Mouse (Mus musculus) frontal cortex, adult (tissue): ENCODE results near the gene Arhgap29.

Experiments used
- ATAC-seq: cut with Nextera tagmentation; 2 replicates; pipeline ENCODE4 v1.9.2; 2017; ENCODE audit warnings: mild to moderate bottlenecking, moderate library complexity, mixed read lengths; ENCODE audit not compliant: low TSS enrichment

Gene Arhgap29

GRCm38 (mm10) chr3:121941204-121941745 is 11.1 kb upstream of the Arhgap29 start:
- ATAC-seq, result no peak

GRCm38 (mm10) chr3:121945957-121946356 is 6.4 kb upstream of the Arhgap29 start:
- no peak for ATAC-seq

DNA sequence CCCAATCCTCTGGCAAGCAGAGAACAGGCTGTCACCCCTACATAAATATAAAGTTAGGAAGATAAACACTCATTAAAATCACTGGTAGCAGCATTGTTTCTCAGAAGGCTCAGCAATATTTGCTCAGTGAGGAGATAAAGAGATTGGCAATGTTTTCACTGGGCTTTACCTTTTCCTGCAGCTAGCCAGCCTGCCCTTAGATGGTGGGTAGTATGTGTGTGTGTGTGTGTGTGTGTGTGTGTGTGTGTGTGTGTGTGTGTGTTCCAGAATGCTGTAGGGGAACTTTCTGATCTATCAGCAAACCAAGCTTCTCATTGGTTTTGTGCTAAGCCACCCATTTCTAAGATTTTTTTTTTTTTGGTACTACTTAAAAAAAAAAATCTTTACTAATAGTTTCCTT is 5.6 kb upstream of the Arhgap29 start:
- ATAC-seq, result no peak

- ATAC-seq, result no peak
Measured at GRCm38 (mm10) chr3:121950139-121950538, 2.2 kb upstream of the Arhgap29 start.

DNA sequence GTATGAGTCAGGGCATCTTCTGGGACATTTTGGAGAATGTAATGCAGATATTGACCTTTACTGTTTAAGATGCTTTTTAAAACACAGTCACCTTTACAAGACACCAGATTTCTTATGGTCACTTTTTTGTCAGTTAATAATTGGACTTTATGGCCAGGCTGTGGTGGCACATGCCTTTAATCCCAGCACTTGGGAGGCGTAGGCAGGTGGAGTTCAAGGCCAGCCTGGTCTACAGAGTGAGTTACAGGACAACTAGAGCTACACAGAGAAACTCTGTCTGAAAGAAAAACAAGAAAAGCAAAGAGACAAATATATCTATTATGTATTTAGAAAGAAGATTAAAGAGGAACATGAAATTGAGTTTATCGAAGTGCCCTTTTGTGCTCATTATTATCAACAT is 1.2 kb upstream of the Arhgap29 start:
- ATAC-seq, result no peak

DNA sequence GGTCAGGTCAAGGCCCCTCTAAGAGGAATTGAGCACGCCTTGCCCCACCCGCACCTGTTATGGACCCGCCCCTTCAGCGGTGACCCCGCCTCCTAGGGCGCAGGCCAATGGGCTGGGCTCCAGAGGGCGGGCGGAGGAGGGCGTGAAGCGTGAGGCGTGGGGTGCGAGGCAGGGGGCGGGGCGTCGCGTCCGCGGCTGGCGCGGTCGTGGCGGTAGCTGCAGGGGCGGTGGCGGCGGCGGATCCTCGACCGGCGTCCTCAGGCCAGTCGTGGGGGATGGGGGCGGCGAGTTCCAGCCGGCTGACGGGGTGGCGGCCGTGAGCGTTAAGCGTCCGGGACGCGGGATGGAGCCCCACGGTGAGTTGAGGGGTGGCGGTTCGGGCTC is 700 bp downstream of the Arhgap29 start:
- peak; percentile 62 for ATAC-seq

DNA sequence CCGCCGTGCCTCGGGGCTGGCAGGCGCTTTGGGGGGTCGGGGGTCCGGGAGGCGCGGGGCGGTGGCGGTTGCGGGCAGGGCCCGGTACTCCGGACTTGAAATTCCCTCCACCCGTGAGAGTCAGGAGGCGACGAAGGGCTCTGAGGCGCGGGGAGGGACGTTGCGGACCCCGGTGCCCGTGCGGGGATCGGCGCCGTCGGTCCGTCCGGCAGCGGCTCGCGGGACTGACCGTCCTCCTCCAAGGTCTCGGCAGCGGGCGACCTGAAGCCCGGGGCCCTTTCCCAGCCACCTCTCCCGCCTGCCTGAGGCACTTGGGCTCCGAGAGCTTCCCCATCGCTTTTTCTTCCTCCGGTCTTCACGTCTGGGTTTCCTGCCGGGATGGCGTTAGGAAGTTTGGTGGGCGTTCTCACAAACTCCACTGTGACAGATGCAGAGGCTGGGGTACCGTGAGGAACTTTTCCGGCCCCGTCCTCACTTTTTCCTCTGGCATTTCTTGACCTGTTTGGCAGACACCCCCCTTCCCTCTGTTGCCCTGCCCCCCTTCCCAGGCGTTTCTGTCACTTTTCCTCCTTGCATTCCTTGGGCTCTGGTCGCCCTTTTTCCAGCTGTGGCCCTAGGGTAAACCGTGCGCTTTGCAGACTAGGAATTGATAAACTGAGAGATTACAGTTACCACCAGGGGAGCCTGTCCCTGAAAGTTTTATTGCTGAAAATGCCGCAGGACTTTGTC is 1.3 kb downstream of the Arhgap29 start:
- ATAC-seq, result no peak

DNA sequence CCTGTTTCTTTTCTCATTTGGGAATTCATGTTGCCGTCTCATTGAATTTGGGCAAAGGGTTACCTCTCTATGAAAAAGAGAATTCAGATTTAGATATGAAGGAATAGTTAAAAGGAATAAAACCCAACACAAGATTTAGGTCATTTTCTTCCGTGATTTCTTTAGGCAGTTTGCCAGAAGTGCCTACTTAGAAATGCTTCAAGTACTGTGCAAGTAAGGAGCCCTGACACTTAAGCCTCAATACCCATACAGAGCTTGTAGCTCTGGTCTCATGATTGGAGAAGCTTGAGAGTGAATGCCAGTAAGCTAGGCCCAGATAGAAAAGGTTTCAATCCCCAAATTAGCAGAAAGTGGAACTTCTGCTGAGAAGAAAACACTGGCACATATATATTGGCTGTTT is 2.1 kb downstream of the Arhgap29 start:
- ATAC-seq, result no peak

GRCm38 (mm10) chr3:121955527-121955926 is 3.2 kb downstream of the Arhgap29 start:
- ATAC-seq, result no peak

- ATAC-seq, result no peak
Measured at GRCm38 (mm10) chr3:121956789-121957188, 4.4 kb downstream of the Arhgap29 start.

- peak; percentile 84 for ATAC-seq
Measured at GRCm38 (mm10) chr3:121957606-121958344, 5.4 kb downstream of the Arhgap29 start.

GRCm38 (mm10) chr3:121964173-121964572 is 11.8 kb downstream of the Arhgap29 start:
- ATAC-seq, result no peak

DNA sequence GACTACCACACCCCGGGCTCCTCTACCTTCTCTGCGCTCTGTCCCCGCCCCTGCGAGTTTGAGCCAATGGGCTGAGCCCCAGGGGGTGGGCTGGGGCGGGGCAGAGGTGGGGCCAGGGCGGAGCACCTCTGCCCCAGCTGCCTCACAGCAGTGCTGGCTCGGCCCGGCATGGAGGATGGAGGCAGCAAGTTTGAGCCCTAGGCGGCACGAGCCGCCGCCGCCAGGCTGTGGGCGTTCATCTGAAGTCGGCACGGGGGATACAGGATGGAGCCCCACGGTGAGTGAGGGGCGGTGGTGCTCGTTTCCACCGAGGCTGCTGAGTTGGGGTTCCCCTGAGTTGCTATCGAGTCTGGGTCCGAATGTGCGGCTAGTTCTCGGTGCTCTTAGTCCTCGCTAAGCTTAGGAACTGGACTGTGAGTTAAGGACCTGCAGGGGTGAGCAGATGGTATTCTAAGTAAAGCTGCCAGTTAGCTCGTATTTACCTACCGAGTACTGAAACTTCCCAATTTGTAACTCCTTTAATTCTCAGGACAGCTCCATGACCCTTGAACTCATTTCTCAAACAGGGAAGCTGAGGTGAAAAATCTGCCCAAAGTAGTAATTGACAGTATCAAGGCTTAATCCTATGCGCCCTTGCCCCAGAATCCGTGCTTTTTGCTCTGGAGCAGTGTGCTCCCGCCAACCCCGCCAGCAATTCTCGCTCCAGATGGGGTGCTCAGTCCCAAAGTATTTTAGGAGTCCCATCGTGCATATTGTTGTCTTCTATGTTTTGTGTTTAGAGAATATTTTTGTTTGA is 15.5 kb downstream of the Arhgap29 start:
- peak; percentile 97 for ATAC-seq

- 0 out of 2 replicates have a peak, but pooled peaks have one; percentile 27 for ATAC-seq
Measured at GRCm38 (mm10) chr3:121968621-121969020, 16.3 kb downstream of the Arhgap29 start.

DNA sequence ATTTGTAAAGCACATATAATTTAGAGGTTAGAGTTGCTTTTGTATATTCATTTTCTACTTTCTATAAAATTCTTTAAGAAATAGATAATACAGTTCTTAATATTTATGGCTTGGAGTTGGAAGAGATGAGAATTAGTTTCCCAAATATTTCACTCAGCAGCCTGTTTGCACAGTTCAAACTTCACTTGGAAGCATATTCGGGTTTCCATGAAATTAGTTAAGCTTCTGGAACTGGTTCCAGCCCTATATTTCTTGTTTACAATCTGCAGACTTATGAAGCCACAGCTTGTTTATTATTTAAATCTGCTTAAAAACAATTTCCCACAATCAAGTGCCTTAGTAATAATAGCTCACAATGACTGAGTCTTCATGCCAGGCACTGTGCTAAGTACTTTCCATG is 17.1 kb downstream of the Arhgap29 start:
- no peak for ATAC-seq

- ATAC-seq, result no peak
Measured at GRCm38 (mm10) chr3:121973761-121974160, 21.4 kb downstream of the Arhgap29 start.

DNA sequence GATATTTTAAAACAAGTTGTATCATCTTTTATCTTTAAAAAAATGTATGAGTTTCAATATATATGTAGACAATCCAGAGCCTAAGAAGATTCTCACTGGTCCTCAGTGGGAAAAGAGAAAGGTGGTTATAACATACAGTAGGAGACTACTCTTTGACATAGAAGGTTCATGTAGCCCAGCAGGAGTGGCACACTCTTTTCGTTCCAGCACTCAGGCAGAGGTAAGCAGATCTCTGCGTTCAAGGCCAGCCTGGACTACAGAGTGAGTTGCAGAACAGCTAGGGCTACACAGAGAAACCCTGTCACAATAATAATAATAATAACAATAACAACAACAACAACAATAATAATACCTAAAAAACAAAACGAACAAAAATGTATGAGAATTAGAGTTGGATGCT is 23.0 kb downstream of the Arhgap29 start:
- no peak for ATAC-seq

DNA sequence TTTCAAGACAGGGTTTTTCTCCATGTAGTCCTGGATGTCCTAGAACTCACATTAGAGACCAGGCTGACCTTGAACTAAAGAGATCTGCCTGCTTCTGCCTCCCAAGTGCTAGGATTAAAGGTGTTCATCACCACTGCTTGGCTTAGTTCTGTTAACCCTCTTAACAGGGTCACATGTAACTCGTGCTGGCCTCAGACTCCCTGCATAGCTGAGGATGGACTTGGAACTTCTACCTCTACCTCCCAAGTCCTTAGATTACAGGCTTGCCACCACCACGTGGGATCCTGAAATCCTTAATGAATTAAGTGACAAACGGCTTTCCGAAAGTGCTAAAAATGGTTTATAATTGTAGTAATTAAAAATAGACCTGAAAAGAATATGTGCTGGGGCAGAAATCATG is 29.0 kb downstream of the Arhgap29 start:
- ATAC-seq, result no peak

GRCm38 (mm10) chr3:121982450-121982849 is 30.1 kb downstream of the Arhgap29 start:
- no peak for ATAC-seq

DNA sequence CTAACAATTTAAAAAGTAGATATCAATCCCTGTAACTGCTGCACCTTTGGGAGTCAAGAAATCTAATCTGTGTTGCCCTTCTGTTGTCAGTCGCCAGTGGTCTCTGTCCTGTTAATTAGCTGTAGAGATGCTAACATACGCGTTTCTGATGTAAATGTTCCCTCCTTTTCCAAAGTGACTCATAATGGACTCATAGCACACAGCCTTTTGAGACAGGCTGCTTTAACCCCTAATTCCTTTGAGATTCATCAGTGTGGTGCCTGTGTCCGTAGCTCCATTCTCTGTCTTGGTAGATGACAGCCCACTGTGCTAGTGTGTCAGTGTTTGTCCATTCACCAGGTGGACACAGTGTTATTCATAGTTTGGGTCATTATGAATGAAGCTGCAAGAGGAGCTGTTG is 42.8 kb downstream of the Arhgap29 start:
- ATAC-seq, result no peak

- no peak for ATAC-seq
Measured at GRCm38 (mm10) chr3:121999934-122000333, 47.6 kb downstream of the Arhgap29 start.

DNA sequence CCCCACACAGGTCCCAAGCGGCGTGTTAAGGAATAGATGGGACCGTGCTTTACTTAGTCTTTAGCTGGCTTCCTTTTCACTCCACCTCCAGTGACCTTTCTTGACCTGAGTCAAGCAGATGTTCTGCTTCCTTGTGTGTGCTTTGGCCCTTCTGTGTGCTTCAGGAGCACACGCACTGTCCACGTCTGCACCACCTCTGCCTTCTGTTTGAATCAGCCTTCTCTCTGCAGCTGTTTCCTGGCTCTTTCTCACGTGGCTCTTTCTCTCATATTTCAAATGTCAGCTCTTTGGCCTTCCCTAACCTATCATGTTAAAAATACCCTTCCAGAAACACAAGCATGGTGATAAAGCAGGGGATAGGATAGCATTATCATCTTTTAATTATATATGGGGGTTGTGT is 49.2 kb downstream of the Arhgap29 start:
- ATAC-seq, result no peak
